Mouse (Mus musculus) E14TG2a.4 (cell line): ENCODE data around the gene Pin1.

Experiments
- CTCF ChIP-seq: conservative IDR thresholded peaks from 2 replicates; pipeline ENCODE4 v1.5.1; 2014; ENCODE audit warnings: low read length
- POU5F1 ChIP-seq: IDR thresholded peaks from 2 replicates; pipeline ENCODE4 v1.6.1; 2014; ENCODE audit warnings: low read length, borderline replicate concordance

- no peak for TF ChIP-seq POU5F1
- TF ChIP-seq CTCF, result no peak
Measured at GRCm38 (mm10) chr9:20705420-20705819, 53.5 kb downstream of the Pin1 start.
